Mouse (Mus musculus): Measurements from ENCODE around the gene Garnl3. TPM values are rescaled to one million over a fixed set of nuclear protein-coding genes. Genes with fewer than 3 reads are reported as not detected.

The Garnl3 gene
- polyA plus RNA-seq, 1 experiment = 0.96 TPM

- H3K36me3 ChIP-seq (ENCODE audit: control insufficient read depth, insufficient read depth, low read length) = no peaks in the 10 kb centered on the region
- no peak overlapping the region for H3K27ac ChIP-seq (ENCODE audit: control insufficient read depth, insufficient read depth, low read length)
- H3K4me3 ChIP-seq (ENCODE audit: control insufficient read depth, insufficient read depth, low read length) = no peak overlapping the region
- DNase-seq = no peak
- H3K27me3 ChIP-seq (ENCODE audit: control insufficient read depth, insufficient read depth, low read length) = peaks cover 3% of the 10 kb centered on the region; the same call in 1 of the 2 replicates
- peaks cover 7% of the 10 kb centered on the region for H3K4me1 ChIP-seq (replicated peaks; ENCODE audit: control insufficient read depth, insufficient read depth, low read length)
- no peak for TF ChIP-seq CTCF (IDR thresholded peaks at IDR 0.05; ENCODE audit: borderline replicate concordance, control insufficient read depth, extremely low read depth, insufficient read depth, low read length, poor library complexity)
- TF ChIP-seq POLR2A (IDR thresholded peaks at IDR 0.05; ENCODE audit: control insufficient read depth, extremely low read depth, insufficient read depth, low read length, poor library complexity) = no peak
- 88% methylated on average over 5 of the region's 5 CpGs for WGBS
Observed at GRCm38 (mm10) chr2:32977114-32977513, 154.3 kb downstream of the Garnl3 start.

DNA sequence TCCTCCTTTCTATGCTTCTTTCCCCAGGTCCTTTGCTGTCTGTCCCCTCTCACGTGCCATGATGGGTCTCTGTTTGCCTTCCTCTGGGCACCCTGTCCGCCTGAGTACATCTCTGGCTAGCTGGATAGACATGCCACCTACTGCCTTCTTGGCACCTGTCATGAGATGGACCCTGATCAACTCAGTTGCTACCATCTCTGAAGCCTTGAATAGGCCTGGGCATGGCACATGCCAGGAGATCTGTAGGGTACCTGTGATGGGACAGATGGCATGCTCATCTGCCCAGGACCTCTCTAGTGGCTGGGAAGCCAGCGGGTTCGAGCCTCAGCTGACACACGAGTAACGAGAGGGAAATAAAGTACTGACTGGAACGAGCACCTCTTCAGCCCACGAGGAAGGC, 157.2 kb downstream of the Garnl3 start:
- DNase-seq = no peak
- Histone ChIP-seq H3K27me3 (ENCODE audit: control insufficient read depth, insufficient read depth, low read length) (no peaks in the 10 kb centered on the region), H3K36me3 (ENCODE audit: control insufficient read depth, insufficient read depth, low read length) (no peaks in the 10 kb centered on the region), H3K27ac (ENCODE audit: control insufficient read depth, insufficient read depth, low read length) (no peak overlapping the region), H3K4me1 (replicated peaks; ENCODE audit: control insufficient read depth, insufficient read depth, low read length) (no peaks in the 10 kb centered on the region), H3K4me3 (ENCODE audit: control insufficient read depth, insufficient read depth, low read length) (no peak overlapping the region)
- 94% methylated on average over 8 of the region's 8 CpGs for WGBS
- no peak for TF ChIP-seq POLR2A (IDR thresholded peaks at IDR 0.05; ENCODE audit: control insufficient read depth, extremely low read depth, insufficient read depth, low read length, poor library complexity)
- no peak for TF ChIP-seq CTCF (IDR thresholded peaks at IDR 0.05; ENCODE audit: borderline replicate concordance, control insufficient read depth, extremely low read depth, insufficient read depth, low read length, poor library complexity)

DNA sequence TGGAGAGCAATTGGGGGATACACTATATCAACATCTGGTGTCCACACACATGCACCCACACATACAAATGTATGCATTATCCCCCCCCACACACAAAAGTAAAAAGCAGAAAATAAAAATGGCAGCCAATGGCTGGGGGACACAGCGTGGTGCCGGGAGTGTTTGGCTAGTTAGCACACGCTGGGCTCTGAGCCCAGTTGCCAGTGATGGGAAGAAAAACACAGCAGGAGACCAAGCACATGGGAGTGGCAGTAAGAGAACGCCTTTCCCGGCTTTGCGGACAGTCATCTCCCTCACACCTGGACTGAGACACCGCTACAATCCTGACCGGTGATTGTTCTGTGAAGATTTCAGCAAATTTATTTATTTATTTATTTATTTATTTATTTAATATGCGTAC, 160.2 kb downstream of the Garnl3 start:
- no peak for DNase-seq
- peaks cover 10% of the 10 kb centered on the region for H3K4me1 ChIP-seq (replicated peaks; ENCODE audit: control insufficient read depth, insufficient read depth, low read length)
- no peak overlapping the region for H3K4me3 ChIP-seq (ENCODE audit: control insufficient read depth, insufficient read depth, low read length)
- TF ChIP-seq CTCF (IDR thresholded peaks at IDR 0.05; ENCODE audit: borderline replicate concordance, control insufficient read depth, extremely low read depth, insufficient read depth, low read length, poor library complexity) = no peak
- TF ChIP-seq POLR2A (IDR thresholded peaks at IDR 0.05; ENCODE audit: control insufficient read depth, extremely low read depth, insufficient read depth, low read length, poor library complexity) = no peak
- H3K27ac ChIP-seq (ENCODE audit: control insufficient read depth, insufficient read depth, low read length) = no peak overlapping the region
- 91% methylated on average over 9 of the region's 9 CpGs for WGBS
- no peaks in the 10 kb centered on the region for H3K27me3 ChIP-seq (ENCODE audit: control insufficient read depth, insufficient read depth, low read length)
- H3K36me3 ChIP-seq (ENCODE audit: control insufficient read depth, insufficient read depth, low read length) = no peaks in the 10 kb centered on the region

GRCm38 (mm10) chr2:32969326-32969725, 162.1 kb downstream of the Garnl3 start:
- no peak overlapping the region for H3K4me3 ChIP-seq (ENCODE audit: control insufficient read depth, insufficient read depth, low read length)
- no peak for DNase-seq
- peaks cover 10% of the 10 kb centered on the region for H3K4me1 ChIP-seq (replicated peaks; ENCODE audit: control insufficient read depth, insufficient read depth, low read length)
- H3K36me3 ChIP-seq (ENCODE audit: control insufficient read depth, insufficient read depth, low read length) = peaks cover 5% of the 10 kb centered on the region
- H3K27me3 ChIP-seq (ENCODE audit: control insufficient read depth, insufficient read depth, low read length) = no peaks in the 10 kb centered on the region
- no peak overlapping the region for H3K27ac ChIP-seq (ENCODE audit: control insufficient read depth, insufficient read depth, low read length)
- TF ChIP-seq CTCF (IDR thresholded peaks at IDR 0.05; ENCODE audit: borderline replicate concordance, control insufficient read depth, extremely low read depth, insufficient read depth, low read length, poor library complexity) (no peak), POLR2A (IDR thresholded peaks at IDR 0.05; ENCODE audit: control insufficient read depth, extremely low read depth, insufficient read depth, low read length, poor library complexity) (no peak)
- WGBS = 84% methylated on average over 8 of the region's 8 CpGs

GRCm38 (mm10) chr2:32968024-32968614, 163.3 kb downstream of the Garnl3 start:
- H3K4me3 ChIP-seq (ENCODE audit: control insufficient read depth, insufficient read depth, low read length) = no peak overlapping the region
- H3K4me1 ChIP-seq (replicated peaks; ENCODE audit: control insufficient read depth, insufficient read depth, low read length) = peaks cover 15% of the 10 kb centered on the region
- WGBS = 90% methylated on average over 9 of the region's 9 CpGs
- DNase-seq = no peak
- H3K27me3 ChIP-seq (ENCODE audit: control insufficient read depth, insufficient read depth, low read length) = no peaks in the 10 kb centered on the region
- no peak for TF ChIP-seq POLR2A (IDR thresholded peaks at IDR 0.05; ENCODE audit: control insufficient read depth, extremely low read depth, insufficient read depth, low read length, poor library complexity)
- no peak for TF ChIP-seq CTCF (IDR thresholded peaks at IDR 0.05; ENCODE audit: borderline replicate concordance, control insufficient read depth, extremely low read depth, insufficient read depth, low read length, poor library complexity)
- H3K36me3 ChIP-seq (ENCODE audit: control insufficient read depth, insufficient read depth, low read length) = peaks cover 15% of the 10 kb centered on the region
- no peak overlapping the region for H3K27ac ChIP-seq (ENCODE audit: control insufficient read depth, insufficient read depth, low read length)

- peak; percentile 81 for DNase-seq
- Histone ChIP-seq H3K36me3 (ENCODE audit: control insufficient read depth, insufficient read depth, low read length) (peaks cover 15% of the 10 kb centered on the region), H3K27ac (ENCODE audit: control insufficient read depth, insufficient read depth, low read length) (peak overlapping the region; percentile 40), H3K4me3 (ENCODE audit: control insufficient read depth, insufficient read depth, low read length) (peak overlapping the region; percentile 66), H3K4me1 (replicated peaks; ENCODE audit: control insufficient read depth, insufficient read depth, low read length) (peaks cover 21% of the 10 kb centered on the region), H3K27me3 (ENCODE audit: control insufficient read depth, insufficient read depth, low read length) (no peaks in the 10 kb centered on the region)
- TF ChIP-seq CTCF (IDR thresholded peaks at IDR 0.05; ENCODE audit: borderline replicate concordance, control insufficient read depth, extremely low read depth, insufficient read depth, low read length, poor library complexity) (peak; percentile 38; the same call in 1 of the 2 replicates), POLR2A (IDR thresholded peaks at IDR 0.05; ENCODE audit: control insufficient read depth, extremely low read depth, insufficient read depth, low read length, poor library complexity) (peak; percentile 53; the same call in 1 of the 2 replicates)
- under 1% methylated on average over 55 of the region's 55 CpGs for WGBS
Observed at GRCm38 (mm10) chr2:32966689-32967631, 164.5 kb downstream of the Garnl3 start.

All from thymus, adult 2 months (tissue).